Mouse (Mus musculus): Measurements from ENCODE around the gene Ebpl.
"Not testable (repeated sequence)": the region's sequence is repeated elsewhere in the genome, so short reads cannot be mapped to it uniquely, and the experiment has no call there.

Ebpl gene

GRCm38 (mm10) chr14:61327618-61328450 is 32.4 kb downstream of the Ebpl start:
- peak; percentile 87 to 93 for DNase-seq (ENCODE audit: low spot score in 2 of 2)

DNA sequence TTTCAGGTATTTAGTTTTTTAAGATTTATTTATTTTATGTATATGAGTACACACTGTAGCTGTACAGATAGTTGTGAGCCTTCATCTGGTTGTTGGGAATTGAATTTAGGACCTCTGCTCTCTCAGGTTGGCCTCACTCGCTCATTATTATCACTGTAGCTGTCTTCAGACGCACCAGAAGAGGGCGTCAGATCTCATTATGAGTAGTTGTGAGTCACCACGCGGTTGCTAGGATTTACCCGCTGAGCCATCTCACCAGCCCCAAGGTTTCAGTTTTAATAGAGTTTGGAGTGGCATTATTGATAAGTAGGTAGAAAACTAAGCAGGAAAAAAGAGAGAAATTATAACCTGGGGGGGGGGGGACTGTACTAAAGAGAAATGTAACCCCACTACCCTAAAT is 33.2 kb downstream of the Ebpl start:
- DNase-seq (ENCODE audit: low spot score in 2 of 2) = not testable (repeated sequence)

DNA sequence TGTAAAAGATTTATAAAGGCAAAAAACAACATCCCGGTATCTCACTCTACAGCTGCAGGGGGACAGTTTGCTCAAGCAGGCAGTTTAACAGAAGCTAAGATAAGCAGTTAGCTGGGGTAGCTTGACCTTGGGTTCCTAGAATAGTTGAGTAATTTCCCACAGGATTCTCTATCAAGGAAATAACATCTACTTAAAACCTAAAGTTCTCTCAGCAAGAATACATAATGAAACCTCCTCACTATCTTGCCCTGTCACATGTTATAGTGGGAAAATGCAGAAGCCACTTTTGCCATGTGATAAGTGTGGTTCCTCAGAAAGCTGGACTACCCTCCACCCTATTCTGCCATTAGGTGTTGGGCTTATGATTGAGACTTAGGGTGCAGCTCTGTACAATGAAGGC is 37.5 kb downstream of the Ebpl start:
- DNase-seq (ENCODE audit: low spot score in 2 of 2) = no peak

DNA sequence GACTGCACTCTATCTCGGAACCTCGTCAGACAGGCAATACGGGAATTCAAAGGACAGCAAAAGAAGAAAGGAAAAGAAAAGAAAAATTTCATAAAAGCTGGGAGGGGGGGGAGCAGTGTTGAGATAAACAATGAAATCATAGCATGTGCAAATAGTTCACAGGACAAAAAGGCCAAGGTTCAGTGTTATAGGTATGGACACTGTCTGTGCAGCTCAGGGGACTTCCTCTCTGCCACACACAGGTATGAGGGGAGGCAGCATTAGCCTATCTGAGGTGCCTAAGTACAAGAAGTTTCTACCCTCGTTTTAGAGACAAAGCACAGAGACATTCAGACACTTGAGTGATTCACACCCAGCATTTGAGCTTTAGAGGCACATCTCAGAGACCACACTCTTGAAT is 39.0 kb downstream of the Ebpl start:
- no peak for DNase-seq (ENCODE audit: low spot score in 2 of 2)

DNA sequence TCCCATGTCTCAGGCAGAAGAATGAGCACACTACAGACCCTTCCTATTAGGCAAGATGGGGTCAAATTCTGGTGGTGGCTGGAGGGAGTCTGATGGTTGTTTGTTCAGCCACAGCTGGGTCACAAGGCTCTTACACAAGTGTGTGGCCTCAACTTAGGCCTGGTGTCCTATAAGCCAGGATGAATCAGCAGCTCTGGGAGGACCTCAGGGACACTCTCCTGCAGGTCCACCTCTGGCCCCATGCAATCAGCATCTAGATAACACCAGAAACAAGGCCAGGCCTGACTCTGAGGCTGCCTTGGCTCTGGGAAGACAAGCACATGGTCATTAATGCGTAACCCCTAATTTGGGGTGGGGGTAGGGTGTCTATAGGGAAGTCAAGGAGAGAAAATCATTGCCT is 39.5 kb downstream of the Ebpl start:
- no peak for DNase-seq (ENCODE audit: low spot score in 2 of 2)

- peak; percentile 37 to 65 for DNase-seq (ENCODE audit: low spot score in 2 of 2)
These were observed 43.4 kb downstream of the Ebpl start for GRCm38 (mm10) chr14:61316861-61317260.

DNA sequence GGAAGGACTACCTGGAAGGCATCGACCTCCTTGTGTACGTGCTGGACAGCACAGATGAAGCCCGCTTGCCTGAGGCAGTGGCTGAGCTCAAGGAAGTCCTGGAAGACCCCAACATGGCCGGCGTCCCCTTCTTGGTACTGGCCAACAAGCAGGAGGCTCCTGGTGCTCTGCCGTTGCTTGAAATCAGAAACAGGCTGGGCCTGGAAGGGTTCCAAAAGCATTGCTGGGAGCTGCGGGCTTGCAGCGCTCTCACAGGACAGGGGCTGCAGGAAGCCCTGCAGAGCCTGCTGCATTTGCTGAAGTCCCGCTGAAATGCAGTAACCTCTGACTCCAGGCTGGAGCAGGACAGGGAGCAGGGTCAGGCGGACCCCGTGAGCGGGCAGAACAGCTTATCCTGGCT is 49.3 kb downstream of the Ebpl start:
- DNase-seq (ENCODE audit: low spot score in 2 of 2) = no peak

- DNase-seq (ENCODE audit: low spot score in 2 of 2) = no peak
These were observed 50.0 kb downstream of the Ebpl start for GRCm38 (mm10) chr14:61310036-61310772.

GRCm38 (mm10) chr14:61309593-61309992 is 50.6 kb downstream of the Ebpl start, which contains the start of gene Arl11:
Gene Arl11, plus strand, starts transcription at chr14:61309753.
- no peak for DNase-seq (ENCODE audit: low spot score in 2 of 2)

DNA sequence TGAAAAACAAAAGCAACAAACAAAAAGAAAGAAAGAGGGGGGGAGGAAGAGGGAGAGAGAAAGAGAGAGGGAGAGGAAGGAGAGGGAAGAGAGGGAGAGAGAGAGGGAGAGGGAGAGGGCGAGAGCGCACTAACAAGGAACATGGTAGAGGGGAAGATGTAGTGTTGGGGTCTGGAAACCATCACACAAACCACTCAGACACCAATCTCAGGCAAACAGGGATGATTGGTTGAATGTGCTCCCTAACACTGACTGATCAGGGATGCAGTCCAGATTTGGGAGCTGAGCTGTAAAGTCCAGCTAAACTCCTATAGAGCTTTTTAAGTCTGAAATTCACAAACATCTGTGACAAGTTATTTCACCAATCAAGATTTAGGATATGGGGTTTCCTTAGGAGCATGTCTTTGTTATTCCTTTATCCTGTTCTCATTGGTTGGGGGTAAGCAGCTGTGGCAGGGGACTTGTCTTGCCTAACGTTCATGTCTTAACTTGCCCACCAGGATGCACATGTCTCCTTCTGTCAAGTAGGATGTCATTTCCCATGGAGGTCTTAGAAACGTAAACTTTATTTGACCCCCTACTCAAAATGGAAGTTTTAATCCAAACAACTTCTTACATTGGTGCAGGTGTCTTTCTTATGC is 56.1 kb downstream of the Ebpl start:
- no peak for DNase-seq (ENCODE audit: low spot score in 2 of 2)

GRCm38 (mm10) chr14:61302428-61302827 is 57.8 kb downstream of the Ebpl start:
- no peak for DNase-seq (ENCODE audit: low spot score in 2 of 2)

DNA sequence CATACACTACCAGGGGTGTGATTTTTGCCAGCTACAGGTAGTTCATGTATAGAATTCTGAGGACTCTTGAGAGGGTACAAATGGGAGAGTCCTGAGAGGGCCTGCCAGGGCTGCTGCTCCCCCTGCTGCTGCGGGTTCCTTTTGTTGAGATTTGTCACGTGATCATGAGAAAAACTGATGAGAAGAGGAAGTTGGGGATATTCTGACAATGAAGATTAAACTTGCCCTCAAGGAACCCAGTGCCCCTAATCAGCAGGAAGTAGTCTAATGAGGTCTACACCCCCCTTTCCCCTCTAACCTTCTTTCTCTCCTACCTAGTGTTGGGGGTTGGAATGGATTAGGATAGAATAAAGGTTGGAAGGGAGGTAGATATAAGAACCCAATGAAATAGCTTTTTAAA is 58.9 kb downstream of the Ebpl start:
- no peak for DNase-seq (ENCODE audit: low spot score in 2 of 2)

- no peak for DNase-seq (ENCODE audit: low spot score in 2 of 2)
These were observed 60.4 kb downstream of the Ebpl start for GRCm38 (mm10) chr14:61299810-61300209.

DNA sequence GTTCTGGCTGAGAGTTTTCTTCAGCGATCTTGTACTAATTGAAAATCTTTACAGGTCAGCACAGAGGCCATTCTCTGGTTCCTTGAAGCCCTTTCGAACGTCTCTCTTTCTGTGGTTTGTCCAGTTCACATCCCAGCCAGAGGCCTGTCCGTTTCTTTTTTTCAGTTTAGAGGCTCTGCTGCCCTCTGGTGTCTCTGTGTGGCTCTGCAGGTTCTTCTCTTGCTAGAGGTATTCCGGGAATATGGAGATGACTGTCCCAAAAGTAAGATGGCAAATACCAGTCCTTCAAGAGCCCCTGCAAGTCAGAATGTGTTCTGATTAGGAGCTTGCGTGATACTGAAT is 65.5 kb downstream of the Ebpl start:
- peak; percentile 41 to 50 for DNase-seq (ENCODE audit: low spot score in 2 of 2)

DNA sequence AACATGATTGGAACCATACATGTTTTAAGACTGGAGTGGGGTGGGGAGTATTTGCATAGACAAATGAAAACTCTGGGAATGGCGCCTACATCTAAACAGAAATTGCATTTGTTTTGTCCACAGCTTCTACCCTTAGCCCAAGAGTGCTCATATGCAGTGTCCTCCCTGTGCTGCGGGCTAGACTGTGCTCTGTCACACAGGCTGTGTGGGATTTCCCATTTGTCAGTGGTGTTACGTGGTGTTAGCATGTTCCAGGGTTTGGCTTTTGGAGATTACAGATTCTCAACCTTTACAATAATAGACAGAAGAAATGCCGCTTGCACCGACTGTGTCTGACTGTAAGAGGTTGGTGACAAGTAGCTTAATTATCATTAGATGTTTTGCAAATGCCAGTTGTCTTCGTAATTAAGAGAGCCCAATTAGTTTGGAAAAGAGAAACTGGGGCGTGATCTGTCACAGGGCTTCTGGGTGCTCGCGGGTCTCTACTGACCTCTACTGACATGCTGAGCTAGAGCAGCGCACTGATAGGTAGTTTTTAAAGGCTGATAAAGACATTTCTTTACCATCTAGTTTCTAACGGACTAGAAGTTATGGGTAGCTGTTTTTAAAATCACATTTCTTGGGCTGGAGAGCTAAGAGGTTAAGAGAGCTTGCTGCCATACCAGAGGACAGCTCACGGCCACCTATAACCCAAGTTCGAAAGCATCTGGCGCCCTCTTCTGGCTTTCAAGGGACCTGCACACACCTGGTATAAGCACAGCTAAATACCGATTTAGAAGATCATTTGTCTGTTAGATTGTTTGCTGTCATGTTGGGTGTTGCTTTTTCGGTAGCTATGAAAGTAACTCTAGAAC is 66.1 kb downstream of the Ebpl start:
- DNase-seq (ENCODE audit: low spot score in 2 of 2) = peak; percentile 30 to 70

GRCm38 (mm10) chr14:61290664-61291063 is 69.6 kb downstream of the Ebpl start:
- no peak for DNase-seq (ENCODE audit: low spot score in 2 of 2)

GRCm38 (mm10) chr14:61288606-61289286 is 71.5 kb downstream of the Ebpl start:
- DNase-seq (ENCODE audit: low spot score in 2 of 2) = no peak

Measured in frontal cortex, postnatal 36 days (tissue).